Mouse (Mus musculus): ENCODE data around the gene Scand1. TPM values are rescaled to one million over a fixed set of nuclear protein-coding genes. Genes with fewer than 3 reads are reported as not detected.

Gene Scand1
- total and polyA plus RNA-seq, 2 experiments from 2014 or later, result 82.3 to 214 TPM

GRCm38 (mm10) chr2:156313153-156313552 is 649 bp upstream of the Scand1 start:
- Histone ChIP-seq H3K27ac (ENCODE audit: low read depth) (0 out of 2 replicates have a peak overlapping the region, but pooled peaks have one; percentile 99), H3K9me3 (replicated peaks; ENCODE audit: control insufficient read depth, low read length) (no peaks in the 10 kb centered on the region), H3K36me3 (replicated peaks; ENCODE audit: control insufficient read depth, insufficient read depth, low read length) (no peaks in the 10 kb centered on the region), H3K4me3 (ENCODE audit: low read depth, low read length) (peak overlapping the region; percentile 80), H3K4me2 (ENCODE audit: low read depth, low read length) (peak overlapping the region; percentile 91), H3K9ac (replicated peaks; ENCODE audit: low read depth, low read length) (peak overlapping the region; percentile 92; the same call in 1 of the 2 replicates), H3K27me3 (ENCODE audit: control insufficient read depth, insufficient read depth, low read length) (no peaks in the 10 kb centered on the region), H3K4me1 (ENCODE audit: control insufficient read depth, insufficient read depth) (no peaks in the 10 kb centered on the region)
- DNase-seq (ENCODE audit: low spot score) (no peak), ATAC-seq (ENCODE audit: insufficient read depth, low read depth) (no peak)
- whole genome bisulfite sequencing, result 54% methylated on average over 3 of the region's 3 CpGs
- no peak for TF ChIP-seq CTCF (IDR thresholded peaks at IDR 0.05; ENCODE audit: low read depth)
- TF ChIP-seq EP300 (IDR thresholded peaks at IDR 0.05; ENCODE audit: low read depth), result no peak

- Histone ChIP-seq H3K27me3 (ENCODE audit: control insufficient read depth, insufficient read depth, low read length) (no peaks in the 10 kb centered on the region), H3K9ac (replicated peaks; ENCODE audit: low read depth, low read length) (peak overlapping the region; percentile 92), H3K4me2 (ENCODE audit: low read depth, low read length) (peak overlapping the region; percentile 91), H3K27ac (ENCODE audit: low read depth) (peak overlapping the region; percentile 99), H3K4me1 (ENCODE audit: control insufficient read depth, insufficient read depth) (no peaks in the 10 kb centered on the region), H3K4me3 (ENCODE audit: low read depth, low read length) (peak overlapping the region; percentile 80), H3K9me3 (replicated peaks; ENCODE audit: control insufficient read depth, low read length) (no peaks in the 10 kb centered on the region), H3K36me3 (replicated peaks; ENCODE audit: control insufficient read depth, insufficient read depth, low read length) (no peaks in the 10 kb centered on the region)
- TF ChIP-seq CTCF (IDR thresholded peaks at IDR 0.05; ENCODE audit: low read depth) (no peak), EP300 (IDR thresholded peaks at IDR 0.05; ENCODE audit: low read depth) (no peak; the same call in 1 of the 2 replicates)
- ATAC-seq (ENCODE audit: insufficient read depth, low read depth), result peak; percentile 77
- peak; percentile 38 for DNase-seq (ENCODE audit: low spot score)
- under 1% methylated on average over 44 of the region's 53 CpGs for WGBS
Measured at GRCm38 (mm10) chr2:156311841-156312291, 638 bp downstream of the Scand1 start.

GRCm38 (mm10) chr2:156311441-156311840 is 1.1 kb downstream of the Scand1 start:
- peak overlapping the region; percentile 99 for H3K27ac ChIP-seq (ENCODE audit: low read depth)
- DNase-seq (ENCODE audit: low spot score) (no peak), ATAC-seq (ENCODE audit: insufficient read depth, low read depth) (no peak)
- WGBS, result 16% methylated on average over 8 of the region's 8 CpGs
- H3K36me3 ChIP-seq (replicated peaks; ENCODE audit: control insufficient read depth, insufficient read depth, low read length), result no peaks in the 10 kb centered on the region
- H3K4me1 ChIP-seq (ENCODE audit: control insufficient read depth, insufficient read depth), result no peaks in the 10 kb centered on the region
- no peaks in the 10 kb centered on the region for H3K9me3 ChIP-seq (replicated peaks; ENCODE audit: control insufficient read depth, low read length)
- no peaks in the 10 kb centered on the region for H3K27me3 ChIP-seq (ENCODE audit: control insufficient read depth, insufficient read depth, low read length)
- H3K4me3 ChIP-seq (ENCODE audit: low read depth, low read length), result peak overlapping the region; percentile 80
- H3K9ac ChIP-seq (replicated peaks; ENCODE audit: low read depth, low read length), result peak overlapping the region; percentile 92
- H3K4me2 ChIP-seq (ENCODE audit: low read depth, low read length), result peak overlapping the region; percentile 91
- TF ChIP-seq EP300 (IDR thresholded peaks at IDR 0.05; ENCODE audit: low read depth) (no peak), CTCF (IDR thresholded peaks at IDR 0.05; ENCODE audit: low read depth) (no peak)

- Histone ChIP-seq H3K9ac (replicated peaks; ENCODE audit: low read depth, low read length) (no peak overlapping the region), H3K4me2 (ENCODE audit: low read depth, low read length) (no peak overlapping the region), H3K36me3 (replicated peaks; ENCODE audit: control insufficient read depth, insufficient read depth, low read length) (0 out of 2 replicates have a peak, but pooled peaks cover 4% of the 10 kb centered on the region), H3K27me3 (ENCODE audit: control insufficient read depth, insufficient read depth, low read length) (no peaks in the 10 kb centered on the region), H3K4me3 (ENCODE audit: low read depth, low read length) (no peak overlapping the region), H3K9me3 (replicated peaks; ENCODE audit: control insufficient read depth, low read length) (no peaks in the 10 kb centered on the region), H3K27ac (ENCODE audit: low read depth) (no peak overlapping the region), H3K4me1 (ENCODE audit: control insufficient read depth, insufficient read depth) (no peaks in the 10 kb centered on the region)
- TF ChIP-seq EP300 (IDR thresholded peaks at IDR 0.05; ENCODE audit: low read depth) (no peak), CTCF (IDR thresholded peaks at IDR 0.05; ENCODE audit: low read depth) (no peak)
- DNase-seq (ENCODE audit: low spot score) (no peak), ATAC-seq (ENCODE audit: insufficient read depth, low read depth) (no peak)
- 90% methylated on average over 5 of the region's 5 CpGs for WGBS
Measured at GRCm38 (mm10) chr2:156310945-156311344, 1.6 kb downstream of the Scand1 start.

GRCm38 (mm10) chr2:156310455-156310854 is 2.0 kb downstream of the Scand1 start:
- Histone ChIP-seq H3K4me2 (ENCODE audit: low read depth, low read length) (no peak overlapping the region), H3K27me3 (ENCODE audit: control insufficient read depth, insufficient read depth, low read length) (no peaks in the 10 kb centered on the region), H3K9ac (replicated peaks; ENCODE audit: low read depth, low read length) (no peak overlapping the region), H3K4me3 (ENCODE audit: low read depth, low read length) (no peak overlapping the region), H3K4me1 (ENCODE audit: control insufficient read depth, insufficient read depth) (no peaks in the 10 kb centered on the region), H3K27ac (ENCODE audit: low read depth) (no peak overlapping the region), H3K9me3 (replicated peaks; ENCODE audit: control insufficient read depth, low read length) (no peaks in the 10 kb centered on the region), H3K36me3 (replicated peaks; ENCODE audit: control insufficient read depth, insufficient read depth, low read length) (0 out of 2 replicates have a peak, but pooled peaks cover 4% of the 10 kb centered on the region)
- TF ChIP-seq CTCF (IDR thresholded peaks at IDR 0.05; ENCODE audit: low read depth), result no peak
- no peak for TF ChIP-seq EP300 (IDR thresholded peaks at IDR 0.05; ENCODE audit: low read depth)
- 86% methylated on average over 5 of the region's 5 CpGs for WGBS
- DNase-seq (ENCODE audit: low spot score) (no peak), ATAC-seq (ENCODE audit: insufficient read depth, low read depth) (no peak)

GRCm38 (mm10) chr2:156309948-156310347 is 2.6 kb downstream of the Scand1 start:
- no peaks in the 10 kb centered on the region for H3K4me1 ChIP-seq (ENCODE audit: control insufficient read depth, insufficient read depth)
- H3K4me2 ChIP-seq (ENCODE audit: low read depth, low read length), result no peak overlapping the region
- H3K9ac ChIP-seq (replicated peaks; ENCODE audit: low read depth, low read length), result no peak overlapping the region
- 0 out of 2 replicates have a peak, but pooled peaks cover 5% of the 10 kb centered on the region for H3K36me3 ChIP-seq (replicated peaks; ENCODE audit: control insufficient read depth, insufficient read depth, low read length)
- TF ChIP-seq CTCF (IDR thresholded peaks at IDR 0.05; ENCODE audit: low read depth) (no peak), EP300 (IDR thresholded peaks at IDR 0.05; ENCODE audit: low read depth) (no peak)
- DNase-seq (ENCODE audit: low spot score) (no peak), ATAC-seq (ENCODE audit: insufficient read depth, low read depth) (no peak)
- no peaks in the 10 kb centered on the region for H3K9me3 ChIP-seq (replicated peaks; ENCODE audit: control insufficient read depth, low read length)
- no peak overlapping the region for H3K4me3 ChIP-seq (ENCODE audit: low read depth, low read length)
- H3K27ac ChIP-seq (ENCODE audit: low read depth), result no peak overlapping the region
- WGBS, result 96% methylated on average over 5 of the region's 5 CpGs
- H3K27me3 ChIP-seq (ENCODE audit: control insufficient read depth, insufficient read depth, low read length), result no peaks in the 10 kb centered on the region
